Mouse (Mus musculus) urinary bladder, adult 18-20 months (tissue): Measurements from ENCODE around the gene Hmgcl.

ENCODE experiments used
- DNase-seq, 2 experiments: peaks; one replicate each; pipeline ENCODE4 v3.0.0; 2022; ENCODE audit warnings: low spot score in 2 of 2, mixed read lengths in 2 of 2

Hmgcl gene

GRCm38 (mm10) chr4:135986301-135986942 is 40.2 kb downstream of the Hmgcl start:
- peak in 1 of 2 experiments; percentile 20 for DNase-seq

- peak; percentile 88 to 91 for DNase-seq
Measured at GRCm38 (mm10) chr4:135986943-135987710, 40.9 kb downstream of the Hmgcl start, which contains the start of gene Pithd1. TSS of gene Pithd1 (minus strand) at chr4:135987264.

- DNase-seq, result no peak
Measured at GRCm38 (mm10) chr4:135987714-135988113, 41.5 kb downstream of the Hmgcl start.

- DNase-seq, result no peak
Measured at GRCm38 (mm10) chr4:135993941-135994340, 47.7 kb downstream of the Hmgcl start.

GRCm38 (mm10) chr4:135995118-135995517 is 48.9 kb downstream of the Hmgcl start:
- DNase-seq, result no peak

GRCm38 (mm10) chr4:136004107-136004675 is 57.9 kb downstream of the Hmgcl start:
- no peak for DNase-seq

GRCm38 (mm10) chr4:136004921-136005320 is 58.7 kb downstream of the Hmgcl start:
- DNase-seq, result no peak

- no peak for DNase-seq
Measured at GRCm38 (mm10) chr4:136006821-136007220, 60.6 kb downstream of the Hmgcl start.

- DNase-seq, result no peak
Measured at GRCm38 (mm10) chr4:136008782-136009447, 62.7 kb downstream of the Hmgcl start.

- DNase-seq, result no peak
Measured at GRCm38 (mm10) chr4:136010586-136010985, 64.3 kb downstream of the Hmgcl start.
